Mouse (Mus musculus): Measurements from ENCODE around the gene Ace3.

Gene Ace3

DNA sequence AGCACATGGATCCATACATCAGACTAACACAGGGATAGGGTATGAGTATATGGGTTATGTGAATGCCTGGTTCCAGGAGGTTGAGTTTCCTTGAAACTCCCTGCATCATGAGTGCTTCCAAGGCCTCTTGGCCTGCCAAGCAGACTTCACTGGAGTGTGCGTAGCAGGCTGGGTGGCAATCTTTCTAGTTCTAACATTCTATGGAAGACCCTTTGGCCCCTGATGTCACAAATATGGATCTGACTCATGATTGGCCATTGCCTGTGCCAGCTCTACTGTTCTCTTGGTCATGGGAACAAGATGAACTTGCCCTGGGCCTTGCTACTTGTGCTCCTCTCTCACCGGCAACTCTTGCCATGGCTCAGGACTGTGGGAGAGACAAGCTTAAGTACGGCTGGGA is at the start of gene Ace3:
TSS of gene Ace3 (plus strand) at position 301 of the 400 bp plus-strand sequence.
- DNase-seq (ENCODE audit: low spot score in 2 of 2), result no peak

DNA sequence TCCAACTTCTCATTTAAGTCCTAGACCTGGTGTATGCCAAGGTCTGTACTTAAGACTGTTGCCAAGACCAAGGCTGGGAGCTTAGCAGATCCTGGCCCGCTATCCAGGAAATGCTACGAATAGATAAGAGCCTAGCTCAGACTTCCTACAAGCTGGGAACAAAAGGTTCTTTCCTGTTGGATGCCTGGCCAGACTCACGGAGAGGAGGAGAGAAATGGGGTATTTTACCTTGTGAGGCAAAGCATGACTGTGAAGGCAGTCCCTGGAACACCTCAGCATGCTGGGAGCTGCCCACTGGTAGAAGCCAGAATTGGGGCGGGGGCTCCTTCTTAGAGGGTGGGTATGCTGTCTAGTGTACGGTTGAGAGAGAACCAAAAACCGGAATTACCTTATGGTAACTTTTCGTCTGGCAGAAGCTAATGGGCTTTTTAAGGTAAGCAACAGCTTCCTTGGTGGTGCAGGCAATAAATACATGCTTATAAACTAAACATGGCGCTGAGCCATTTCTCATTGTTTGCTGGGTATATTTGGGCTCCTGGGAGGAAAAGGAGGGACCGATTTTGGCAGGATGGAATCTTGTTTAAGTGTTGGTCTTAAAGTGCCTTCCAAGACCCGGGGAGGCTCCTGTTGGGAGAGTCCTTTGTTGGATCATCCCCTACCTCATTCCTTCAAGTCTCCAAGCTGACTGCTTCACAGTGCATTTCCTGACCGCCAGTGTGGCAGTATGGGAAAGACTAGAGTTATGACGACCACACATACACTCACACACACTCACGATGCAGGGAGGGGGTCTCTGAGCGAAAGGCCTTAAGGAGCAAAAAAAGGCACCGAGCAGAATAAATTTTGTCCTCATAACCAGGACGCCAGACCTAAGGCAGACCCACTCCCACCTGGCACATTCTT is 49.5 kb upstream of the Ace3 start:
- DNase-seq (ENCODE audit: low spot score in 2 of 2), result no peak

DNA sequence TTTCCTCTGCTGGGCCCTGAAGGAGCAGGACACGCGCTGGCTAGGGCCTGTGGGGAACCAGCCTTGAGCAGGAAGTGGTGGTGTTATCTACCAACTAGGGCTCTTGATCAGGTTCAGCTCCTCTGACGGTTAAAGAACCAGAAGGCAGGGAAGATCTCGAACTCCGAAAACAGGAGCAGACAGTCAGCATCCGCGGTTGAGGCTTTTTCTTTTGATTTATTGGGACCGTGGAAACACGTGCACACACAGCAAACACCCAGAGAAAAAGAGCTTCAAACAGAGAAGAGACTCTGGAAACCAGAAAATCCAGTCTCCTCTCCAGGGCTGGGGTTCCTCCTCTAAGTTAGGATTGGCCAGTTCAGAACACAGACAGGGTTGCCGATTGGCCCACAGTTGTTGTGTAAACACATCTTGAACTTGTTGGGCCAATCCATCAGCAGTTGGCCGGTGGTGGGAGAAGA is 47.8 kb upstream of the Ace3 start:
- no peak for DNase-seq (ENCODE audit: low spot score in 2 of 2)

DNA sequence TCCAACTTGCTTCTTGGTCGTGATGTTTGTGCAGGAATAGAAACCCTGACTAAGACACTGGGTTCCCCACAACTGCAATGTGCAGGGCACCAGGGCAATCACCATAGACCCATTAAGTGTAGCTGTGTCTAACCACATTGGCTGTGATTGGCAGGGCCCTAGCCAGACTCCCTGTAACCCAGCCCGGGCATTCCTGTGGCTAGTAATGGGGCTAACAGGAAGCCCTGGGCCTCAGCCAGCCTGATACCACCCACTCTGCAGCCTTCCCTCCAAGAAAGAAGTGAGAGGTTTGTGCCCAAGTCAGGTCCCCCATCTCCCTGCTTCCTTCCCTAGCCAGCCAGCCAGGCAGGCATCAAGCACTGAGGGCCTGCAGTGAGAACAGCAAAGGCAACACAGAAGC is 46.2 kb upstream of the Ace3 start:
- DNase-seq (ENCODE audit: low spot score in 2 of 2), result no peak

DNA sequence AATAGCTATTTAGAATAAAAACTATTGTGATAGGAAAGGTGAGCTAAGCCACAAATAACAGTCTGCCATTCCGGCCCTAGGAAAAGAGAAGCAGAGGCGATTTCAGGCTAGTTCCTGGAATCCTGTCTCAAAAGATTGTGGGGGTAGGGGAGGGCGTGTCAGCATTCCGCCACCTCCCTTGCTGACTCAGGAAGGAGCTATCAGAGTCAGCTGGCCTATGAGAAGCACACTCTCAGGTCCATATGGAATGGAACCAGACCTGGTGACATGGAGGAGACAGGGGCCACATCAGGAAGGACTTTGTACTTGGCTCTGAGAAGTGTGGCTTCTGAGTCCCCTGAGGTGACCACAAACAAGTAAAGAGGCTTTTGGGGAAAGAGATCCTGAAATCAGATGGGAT is 44.0 kb upstream of the Ace3 start:
- no peak for DNase-seq (ENCODE audit: low spot score in 2 of 2)

DNA sequence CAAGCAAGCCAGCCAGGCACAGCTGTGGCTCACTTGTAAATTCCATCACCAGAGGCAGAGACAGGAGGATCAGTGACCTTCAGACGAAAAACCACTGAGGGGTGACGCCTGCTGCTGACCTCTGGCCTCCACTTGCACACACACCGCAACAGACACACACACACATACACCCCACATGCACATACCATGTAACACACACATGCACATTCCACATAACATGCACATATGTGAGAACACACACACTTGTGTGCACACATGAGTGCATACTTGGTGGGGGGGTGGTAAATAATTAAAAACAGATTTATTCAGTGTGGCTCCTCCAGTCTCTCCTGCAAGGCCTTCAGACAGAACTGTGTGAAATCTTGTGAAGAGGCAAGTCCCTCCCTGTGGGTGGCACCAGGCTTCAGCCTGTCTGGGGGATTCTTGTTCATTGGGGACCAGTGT is 42.9 kb upstream of the Ace3 start:
- no peak for DNase-seq (ENCODE audit: low spot score in 2 of 2)

DNA sequence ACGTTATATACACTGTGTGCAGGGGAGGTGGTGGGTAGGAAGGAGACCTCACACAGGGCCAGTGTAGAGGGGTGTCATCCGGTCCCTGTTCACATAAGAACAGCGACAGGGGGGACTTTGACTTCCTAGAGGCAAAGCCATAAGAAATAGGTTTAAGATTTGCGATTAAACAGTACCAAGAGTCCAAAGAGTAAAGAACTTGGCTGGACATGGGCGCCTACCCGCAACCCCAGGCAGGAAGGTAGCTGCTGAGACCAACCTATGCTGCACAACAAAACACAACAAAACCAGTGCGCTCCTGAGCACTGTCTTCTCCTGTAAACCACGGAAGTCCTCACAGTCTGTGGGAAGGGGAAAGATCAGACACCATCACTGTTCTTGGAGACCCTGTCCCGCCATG is 42.4 kb upstream of the Ace3 start:
- no peak for DNase-seq (ENCODE audit: low spot score in 2 of 2)

DNA sequence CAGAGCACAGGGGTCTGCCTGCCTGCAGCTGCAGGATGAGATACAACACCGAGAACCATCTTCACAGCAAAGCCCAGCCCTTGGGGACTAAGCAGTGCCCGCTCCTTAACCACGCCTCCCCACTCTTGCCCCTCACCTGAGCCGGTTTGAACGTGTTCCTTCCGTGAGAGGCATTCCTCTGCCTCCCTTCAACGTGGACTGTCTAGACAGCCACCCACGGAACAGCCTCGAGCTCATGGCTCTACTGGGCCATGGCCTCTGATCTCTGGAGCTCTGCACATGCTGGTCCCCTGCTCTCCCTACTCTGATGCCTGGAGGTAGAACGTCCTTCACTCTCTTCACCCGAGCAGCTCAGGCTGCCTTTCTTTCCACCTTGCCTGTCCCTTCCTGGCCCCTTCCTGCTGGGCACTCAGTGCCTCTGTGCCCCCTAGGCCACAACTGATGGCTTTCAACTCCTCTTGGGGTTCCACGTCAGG is 41.5 kb upstream of the Ace3 start, which contains the start of gene Cyb561:
TSS of gene Cyb561 (minus strand) at position 426 of the 476 bp plus-strand sequence.
- no peak for DNase-seq (ENCODE audit: low spot score in 2 of 2)

DNA sequence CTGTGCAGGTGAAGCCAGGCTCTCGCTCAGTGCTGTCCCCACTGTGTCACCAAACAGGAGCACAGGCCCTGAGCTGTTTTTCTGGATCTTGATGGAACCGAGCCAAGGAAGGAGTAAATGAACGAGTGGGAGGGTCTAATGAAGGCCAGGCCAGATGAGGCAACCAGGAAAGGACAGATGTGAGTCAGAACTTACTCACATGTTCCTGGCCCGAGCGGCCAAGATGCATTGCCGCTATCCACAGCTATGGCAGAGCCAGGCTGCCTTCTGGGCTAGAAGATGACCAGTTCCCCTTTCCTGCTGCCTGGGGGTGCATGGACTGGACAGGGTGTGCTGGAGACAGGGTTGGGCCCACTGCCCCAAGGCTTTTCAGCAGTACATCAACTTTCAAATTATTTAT is 41.1 kb upstream of the Ace3 start:
- DNase-seq (ENCODE audit: low spot score in 2 of 2), result no peak

DNA sequence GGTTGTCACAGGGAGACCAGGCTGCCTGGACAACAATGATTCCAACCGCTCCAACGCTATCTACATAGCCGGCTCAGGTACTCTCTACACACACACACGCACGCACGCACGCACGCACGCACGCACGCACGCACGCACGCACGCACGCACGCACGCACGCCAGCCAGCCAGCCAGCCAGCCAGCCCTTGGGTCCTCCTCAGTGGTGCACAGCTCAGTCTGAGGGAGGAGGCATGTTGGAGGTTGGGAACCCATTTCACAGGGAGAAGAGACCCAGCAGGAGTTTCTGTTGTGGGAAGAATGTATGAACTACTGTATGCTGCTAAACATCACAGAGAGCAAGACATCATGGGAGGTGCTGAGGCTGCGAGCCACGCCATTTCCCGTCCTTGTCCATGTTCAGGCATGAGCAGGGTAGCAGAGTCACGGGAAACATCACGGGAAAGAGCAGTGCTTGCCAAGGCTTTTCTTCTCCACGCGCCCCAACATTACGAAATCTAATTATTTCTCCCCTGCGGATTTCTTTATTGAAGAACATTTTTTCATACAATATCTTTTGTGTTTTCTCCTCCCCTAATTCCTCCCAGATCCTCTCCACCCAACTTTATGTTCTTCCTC is 38.6 kb upstream of the Ace3 start:
- no peak for DNase-seq (ENCODE audit: low spot score in 2 of 2)

DNA sequence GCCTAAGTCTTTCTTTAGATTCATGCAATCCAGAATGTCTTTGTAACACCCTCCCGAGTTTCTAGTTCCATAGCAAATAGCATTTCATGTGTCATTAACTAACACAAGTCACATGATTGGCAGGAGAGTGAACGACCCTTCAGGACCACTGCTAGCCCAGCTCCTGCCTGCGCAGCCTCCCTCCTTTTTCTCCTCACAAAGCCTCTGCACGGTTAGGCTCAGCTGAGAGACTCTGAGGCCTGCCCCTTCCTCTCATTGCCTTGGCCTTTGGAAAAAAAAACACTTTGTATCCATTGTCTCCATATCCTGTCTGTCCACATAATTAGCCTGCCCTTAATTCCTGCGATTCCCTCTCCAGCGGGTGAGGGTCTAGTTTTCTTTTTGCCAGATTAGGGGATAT is 37.0 kb upstream of the Ace3 start:
- no peak for DNase-seq (ENCODE audit: low spot score in 2 of 2)

DNA sequence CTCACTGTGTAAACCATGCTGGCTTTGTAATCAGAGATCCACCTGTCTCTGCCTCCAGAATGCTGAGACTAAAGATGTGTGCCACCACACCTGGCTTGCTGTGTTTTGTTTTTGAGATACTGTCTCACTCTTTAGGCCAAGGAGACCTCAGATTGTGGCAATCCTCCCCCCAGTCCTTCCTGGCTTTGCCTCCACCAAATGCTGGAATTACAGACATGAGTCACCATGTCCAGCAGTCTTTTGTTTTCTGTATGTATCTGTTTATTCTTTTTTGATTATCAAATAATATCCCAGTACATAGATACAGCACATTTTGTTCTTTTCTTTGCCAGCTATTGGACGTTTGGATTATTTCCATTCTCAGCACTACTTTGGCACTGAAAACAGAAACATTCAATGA is 35.9 kb upstream of the Ace3 start:
- DNase-seq (ENCODE audit: low spot score in 2 of 2), result no peak

DNA sequence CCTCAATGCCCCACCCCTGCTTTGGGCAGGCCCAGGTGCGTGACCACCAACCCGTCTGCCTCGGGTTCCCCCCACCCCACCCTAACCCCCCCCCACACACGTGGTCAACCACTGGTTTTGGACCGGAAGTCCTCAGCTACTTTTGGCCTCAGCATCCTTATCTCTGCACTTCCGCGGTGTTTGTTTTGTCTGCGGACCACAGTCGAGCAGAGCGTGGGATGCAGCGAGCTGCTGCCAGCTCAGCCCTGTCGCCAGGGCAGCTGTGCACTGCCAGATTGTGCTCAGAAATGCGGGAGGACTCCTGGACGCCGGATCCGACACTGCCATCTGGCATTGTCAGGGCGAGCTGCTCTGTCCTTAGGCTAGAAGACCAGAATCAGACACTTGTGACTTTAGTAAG is 35.1 kb upstream of the Ace3 start:
- DNase-seq (ENCODE audit: low spot score in 2 of 2), result peak; percentile 20 to 52

DNA sequence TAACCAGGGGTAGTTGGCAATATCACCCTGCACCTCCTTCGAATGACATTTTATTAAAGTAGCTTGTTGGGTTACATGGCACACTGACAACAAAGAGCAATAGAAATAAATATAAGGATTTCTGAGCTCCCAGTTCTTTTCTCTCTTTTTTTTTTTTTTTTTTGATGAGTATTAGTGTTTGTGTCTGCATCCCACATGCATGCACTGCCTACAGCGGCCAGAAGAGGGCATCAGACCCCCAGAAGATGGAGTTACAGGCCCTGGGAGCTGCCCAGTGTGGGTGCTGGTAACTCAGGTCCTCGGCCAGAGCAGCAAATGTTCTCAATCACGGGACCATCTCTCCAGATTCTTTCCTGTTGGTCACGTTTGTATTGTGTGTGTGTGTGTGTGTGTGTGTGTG is 29.8 kb upstream of the Ace3 start:
- no peak for DNase-seq (ENCODE audit: low spot score in 2 of 2)

DNA sequence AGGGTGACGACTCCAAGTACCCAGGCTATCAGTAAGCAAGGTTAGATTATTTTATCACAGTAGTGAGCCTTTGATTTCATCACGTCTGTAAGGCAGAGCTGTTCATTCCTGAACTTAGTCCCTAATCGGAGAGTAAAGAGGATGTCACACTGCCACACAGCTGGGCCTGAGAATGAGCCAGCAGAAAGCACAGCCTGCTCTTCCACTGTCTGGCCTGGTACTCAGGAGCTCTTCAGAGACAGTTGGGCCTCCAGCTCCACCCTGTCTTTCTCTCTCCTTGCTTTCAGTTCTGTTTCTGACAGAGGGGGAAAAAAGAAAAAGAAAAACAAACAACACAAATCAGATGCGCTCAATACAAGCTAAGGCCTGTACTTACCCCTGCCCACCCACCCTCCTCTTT is 28.2 kb upstream of the Ace3 start:
- DNase-seq (ENCODE audit: low spot score in 2 of 2), result no peak

DNA sequence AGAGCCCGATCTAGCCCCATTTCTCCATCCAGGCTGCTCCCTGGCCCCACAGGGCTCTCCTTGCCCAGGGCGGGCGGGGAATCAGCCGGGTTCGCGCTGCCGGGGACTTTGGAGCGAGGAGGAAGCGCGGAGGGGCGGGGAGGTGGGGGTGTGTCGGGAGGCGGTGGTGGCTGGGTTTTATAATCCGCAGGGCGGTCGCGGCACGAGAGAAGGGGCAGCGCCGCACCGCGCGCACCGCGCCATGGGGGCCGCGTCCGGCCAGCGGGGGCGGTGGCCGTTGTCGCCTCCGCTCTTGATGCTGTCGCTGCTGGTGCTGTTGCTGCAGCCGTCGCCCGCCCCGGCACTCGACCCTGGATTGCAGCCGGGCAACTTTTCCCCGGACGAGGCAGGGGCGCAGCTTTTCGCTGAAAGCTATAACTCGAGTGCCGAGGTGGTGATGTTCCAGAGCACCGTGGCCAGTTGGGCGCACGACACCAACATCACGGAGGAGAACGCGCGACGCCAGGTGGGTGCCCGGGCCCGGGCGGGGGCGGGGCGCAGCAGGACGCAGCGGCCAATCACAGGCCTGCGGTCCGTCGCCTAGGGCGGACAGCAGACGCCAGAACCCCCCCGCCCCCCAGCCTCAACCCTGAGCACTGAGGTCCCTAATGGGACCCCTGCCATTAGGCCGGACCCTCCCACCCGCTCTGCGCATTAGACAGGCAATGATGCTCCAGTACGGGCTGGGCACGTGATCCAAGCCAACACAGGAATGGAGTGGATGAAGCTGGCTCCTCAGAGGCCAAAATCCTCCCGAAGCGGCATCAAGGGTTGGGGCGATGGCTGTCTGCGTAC is 26.5 kb upstream of the Ace3 start, which contains the start of gene Ace:
TSS of gene Ace (plus strand) at position 205 of the 834 bp plus-strand sequence.
- no peak for DNase-seq (ENCODE audit: low spot score in 2 of 2)

DNA sequence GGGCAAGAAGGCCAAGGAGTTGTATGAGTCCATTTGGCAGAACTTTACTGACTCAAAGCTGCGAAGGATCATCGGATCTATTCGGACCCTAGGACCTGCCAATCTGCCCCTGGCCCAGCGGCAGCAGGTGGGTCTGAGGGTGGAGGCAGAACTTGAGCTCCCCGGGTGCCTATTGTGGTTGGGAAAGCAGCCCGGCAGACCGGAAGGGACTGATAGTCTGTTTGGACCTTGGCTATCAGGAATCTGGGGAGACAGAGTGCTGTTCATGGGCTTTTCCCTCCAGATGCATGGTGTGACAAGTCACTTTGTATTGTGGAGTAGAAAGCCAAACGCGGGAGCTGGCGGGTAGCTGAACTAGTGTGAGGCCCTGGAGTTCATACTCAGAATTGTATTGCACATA is 25.5 kb upstream of the Ace3 start:
- no peak for DNase-seq (ENCODE audit: low spot score in 2 of 2)

DNA sequence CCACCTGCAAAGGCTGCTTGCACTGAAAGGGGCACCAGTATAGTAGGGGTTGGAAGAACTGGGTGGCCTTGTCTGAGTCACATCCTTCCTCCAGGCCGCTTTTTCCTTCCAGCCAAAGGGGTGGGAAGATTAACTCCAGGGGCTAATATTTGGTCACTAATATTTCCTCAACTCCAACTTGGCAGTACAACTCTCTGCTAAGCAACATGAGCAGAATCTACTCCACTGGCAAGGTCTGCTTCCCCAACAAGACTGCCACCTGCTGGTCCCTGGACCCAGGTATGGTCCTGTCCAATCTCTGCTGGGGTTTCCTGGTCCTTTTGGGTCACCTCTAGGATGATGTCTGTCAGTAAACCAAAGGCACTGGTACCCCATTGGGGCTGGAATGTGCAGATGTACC is 25.0 kb upstream of the Ace3 start:
- DNase-seq (ENCODE audit: low spot score in 2 of 2), result no peak

DNA sequence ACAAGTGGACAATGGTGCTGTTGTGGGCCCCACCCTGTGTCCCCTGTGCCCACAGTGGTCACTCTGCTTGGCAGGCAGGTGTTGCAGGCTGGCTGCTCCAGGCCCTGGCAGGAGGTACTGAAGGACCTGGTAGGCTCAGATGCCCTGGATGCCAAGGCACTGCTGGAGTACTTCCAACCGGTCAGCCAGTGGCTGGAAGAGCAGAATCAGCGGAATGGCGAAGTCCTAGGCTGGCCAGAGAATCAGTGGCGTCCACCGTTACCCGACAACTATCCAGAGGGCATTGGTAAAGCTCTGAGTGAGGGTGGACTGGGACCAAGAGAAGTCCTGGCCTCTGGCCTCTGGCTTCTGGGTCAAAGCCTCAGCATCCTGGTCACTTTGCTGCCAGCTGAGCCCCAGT is 19.9 kb upstream of the Ace3 start:
- DNase-seq (ENCODE audit: low spot score in 2 of 2), result no peak

DNA sequence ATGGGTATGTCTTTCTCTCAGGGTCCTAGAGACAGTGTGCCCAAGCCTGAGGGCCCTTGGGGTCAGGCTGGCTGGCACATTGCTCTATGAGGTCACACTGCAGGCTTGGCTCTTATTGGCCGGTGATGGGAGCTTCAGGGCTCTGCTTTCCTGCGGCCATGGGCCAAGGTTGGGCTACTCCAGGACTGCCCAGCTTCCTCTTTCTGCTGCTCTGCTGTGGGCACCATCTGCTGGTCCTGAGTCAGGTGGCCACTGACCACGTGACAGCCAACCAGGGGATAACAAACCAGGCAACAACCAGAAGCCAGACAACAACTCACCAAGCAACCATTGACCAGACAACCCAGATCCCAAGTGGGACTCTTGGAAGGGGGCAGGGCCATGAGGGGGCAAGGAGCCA is 19.4 kb upstream of the Ace3 start:
- DNase-seq (ENCODE audit: low spot score in 2 of 2), result no peak

DNA sequence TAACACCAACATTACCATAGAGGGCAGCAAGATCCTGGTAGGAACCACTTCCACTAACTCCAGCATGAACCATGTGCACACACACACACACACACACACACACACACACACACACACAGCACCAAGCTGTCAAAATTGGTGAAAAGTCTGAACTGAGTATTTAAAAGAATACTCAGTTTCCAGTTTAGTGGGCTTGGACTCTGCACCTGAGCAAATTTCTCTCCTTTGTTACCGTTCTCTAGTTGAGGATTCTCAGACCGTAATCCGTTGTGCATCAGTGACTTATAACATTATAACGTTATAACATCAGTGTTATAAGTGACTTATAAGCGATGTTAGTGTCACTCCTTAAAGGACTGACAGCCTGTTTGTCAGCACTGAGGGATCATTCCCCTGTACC is 18.8 kb upstream of the Ace3 start:
- no peak for DNase-seq (ENCODE audit: low spot score in 2 of 2)

DNA sequence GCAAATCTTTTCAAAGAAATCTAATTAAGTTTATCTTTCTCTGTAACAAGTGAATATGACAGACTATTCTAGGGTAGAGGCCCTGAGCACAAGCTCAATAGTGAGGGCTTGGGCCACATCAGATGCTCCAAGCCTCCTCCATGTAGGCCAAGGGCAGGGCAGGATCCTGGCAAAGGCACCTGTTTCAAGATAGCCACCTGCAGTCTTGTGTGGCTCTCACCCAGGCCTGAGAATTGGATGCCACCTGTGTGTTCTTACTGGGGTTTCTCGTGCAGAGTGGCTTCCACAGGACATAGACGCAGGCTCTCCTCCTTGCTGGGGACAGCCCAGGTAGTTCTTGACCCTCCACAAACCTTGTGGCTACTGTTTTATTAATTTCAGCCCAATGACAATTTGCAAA is 16.2 kb upstream of the Ace3 start:
- no peak for DNase-seq (ENCODE audit: low spot score in 2 of 2)

Data from natural killer cell, adult 2 months (primary cell).